Mouse (Mus musculus): Measurements from ENCODE around the gene Esyt3. TPM values are rescaled to one million over a fixed set of nuclear protein-coding genes. Genes with fewer than 3 reads are reported as not detected.

Gene Esyt3
- total and polyA plus RNA-seq, 2 experiments: under 0.01 to 0.06 TPM

DNA sequence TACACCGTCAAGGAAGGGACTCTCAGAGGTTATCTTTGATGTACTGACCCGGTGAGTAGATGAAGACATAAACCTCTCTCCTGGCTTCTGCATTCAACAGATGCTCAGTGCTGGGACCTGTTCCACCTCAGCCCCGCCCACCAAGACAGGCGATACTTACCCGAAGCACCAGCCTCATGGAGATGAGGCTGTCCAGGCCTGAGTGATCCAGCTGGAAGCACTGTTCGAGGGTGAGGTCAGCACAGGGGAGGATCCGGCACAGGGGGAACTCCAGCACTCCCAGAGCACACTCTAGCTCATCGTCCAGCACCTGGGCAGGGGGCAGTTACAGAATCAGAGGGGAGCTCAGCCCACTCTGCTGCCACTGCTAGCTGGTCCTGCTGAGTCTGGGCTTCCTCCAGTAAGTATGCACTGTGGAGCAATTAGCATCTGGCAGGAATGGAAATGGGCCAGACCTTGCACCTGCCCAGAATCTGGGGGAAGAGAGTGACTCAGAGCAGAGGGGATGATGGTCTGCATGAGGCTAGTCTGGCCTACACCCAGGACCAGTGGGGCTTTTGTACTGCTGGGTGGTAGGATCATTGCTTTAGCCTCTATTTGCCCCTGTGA lies 38.9 kb downstream of the Esyt3 start:
- Histone ChIP-seq H3K79me2 (ENCODE audit: control insufficient read depth, insufficient read depth, low read length) (no peaks in the 10 kb centered on the region), H3K27me3 (ENCODE audit: control insufficient read depth, insufficient read depth, low read length) (no peaks in the 10 kb centered on the region), H3K27ac (replicated peaks; ENCODE audit: insufficient read depth, low read depth, low read length) (no peak overlapping the region), H3K36me3 (ENCODE audit: control insufficient read depth, insufficient read depth, low read length) (no peaks in the 10 kb centered on the region), H3K4me1 (ENCODE audit: control insufficient read depth, insufficient read depth, low read length) (no peaks in the 10 kb centered on the region), H3K4me3 (ENCODE audit: insufficient read depth, low read depth, low read length) (no peak overlapping the region), H3K9ac (ENCODE audit: low read depth, low read length) (no peak overlapping the region)
- TF ChIP-seq CTCF (IDR thresholded peaks at IDR 0.05; ENCODE audit: low read depth, low read length) (no peak), POLR2A (IDR thresholded peaks at IDR 0.05; ENCODE audit: extremely low read depth, insufficient read depth, low read length) (no peak)
- 64% methylated on average over 8 of the region's 8 CpGs for WGBS
- no peak for DNase-seq (ENCODE audit: extremely low read depth, low read depth, low spot score)

DNA sequence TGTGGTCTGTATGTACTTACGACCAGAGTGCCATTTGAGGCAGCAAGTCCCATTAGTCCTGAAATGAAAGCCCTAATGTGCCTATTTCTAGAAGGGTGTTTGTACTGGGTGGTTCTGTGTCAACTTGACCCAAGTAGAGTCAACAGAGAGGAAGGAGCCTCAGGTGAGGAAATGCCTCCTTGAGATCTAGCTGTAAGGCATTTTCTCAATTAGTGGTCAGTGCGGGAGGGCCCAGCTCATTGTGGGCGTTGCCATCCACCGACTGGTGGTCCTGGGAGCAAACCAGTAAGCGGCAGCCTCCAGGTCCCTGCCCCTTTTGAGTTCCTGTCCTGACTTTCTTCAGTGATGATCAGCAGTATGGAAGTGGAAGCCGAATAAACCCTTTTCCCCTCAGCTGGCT lies 52.1 kb downstream of the Esyt3 start:
- Histone ChIP-seq H3K27me3 (ENCODE audit: control insufficient read depth, insufficient read depth, low read length) (no peaks in the 10 kb centered on the region), H3K4me3 (ENCODE audit: insufficient read depth, low read depth, low read length) (no peak overlapping the region), H3K36me3 (ENCODE audit: control insufficient read depth, insufficient read depth, low read length) (peaks cover 4% of the 10 kb centered on the region), H3K4me1 (ENCODE audit: control insufficient read depth, insufficient read depth, low read length) (no peaks in the 10 kb centered on the region), H3K9ac (ENCODE audit: low read depth, low read length) (no peak overlapping the region), H3K27ac (replicated peaks; ENCODE audit: insufficient read depth, low read depth, low read length) (no peak overlapping the region), H3K79me2 (ENCODE audit: control insufficient read depth, insufficient read depth, low read length) (no peaks in the 10 kb centered on the region)
- no peak for DNase-seq (ENCODE audit: extremely low read depth, low read depth, low spot score)
- 86% methylated on average over 6 of the region's 6 CpGs for WGBS
- TF ChIP-seq CTCF (IDR thresholded peaks at IDR 0.05; ENCODE audit: low read depth, low read length) (no peak), POLR2A (IDR thresholded peaks at IDR 0.05; ENCODE audit: extremely low read depth, insufficient read depth, low read length) (no peak)

DNA sequence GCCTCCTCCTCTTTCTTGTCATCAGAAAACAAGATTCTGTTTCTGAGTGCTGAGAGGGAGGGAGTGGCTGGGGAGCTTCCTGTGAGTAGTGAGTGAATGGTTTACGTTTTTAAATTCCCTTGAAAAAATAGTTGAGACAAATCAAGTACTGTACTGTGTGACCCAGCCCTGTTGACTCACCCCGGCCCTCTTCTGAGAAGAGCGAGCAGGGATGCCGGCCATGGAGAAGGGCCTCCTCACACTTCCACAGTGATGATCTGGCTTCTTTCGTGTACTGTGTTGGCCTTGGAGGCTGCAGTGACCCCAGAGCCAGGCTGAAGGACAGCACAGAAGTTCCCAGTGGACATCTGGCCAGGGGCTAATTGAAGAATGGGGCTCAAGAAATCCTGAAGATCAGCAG lies 54.1 kb downstream of the Esyt3 start:
- no peaks in the 10 kb centered on the region for H3K79me2 ChIP-seq (ENCODE audit: control insufficient read depth, insufficient read depth, low read length)
- H3K27ac ChIP-seq (replicated peaks; ENCODE audit: insufficient read depth, low read depth, low read length): no peak overlapping the region
- TF ChIP-seq POLR2A (IDR thresholded peaks at IDR 0.05; ENCODE audit: extremely low read depth, insufficient read depth, low read length) (no peak), CTCF (IDR thresholded peaks at IDR 0.05; ENCODE audit: low read depth, low read length) (no peak)
- H3K9ac ChIP-seq (ENCODE audit: low read depth, low read length): no peak overlapping the region
- peaks cover 4% of the 10 kb centered on the region for H3K36me3 ChIP-seq (ENCODE audit: control insufficient read depth, insufficient read depth, low read length)
- H3K4me1 ChIP-seq (ENCODE audit: control insufficient read depth, insufficient read depth, low read length): no peaks in the 10 kb centered on the region
- 89% methylated on average over 5 of the region's 5 CpGs for WGBS
- DNase-seq (ENCODE audit: extremely low read depth, low read depth, low spot score): no peak
- no peaks in the 10 kb centered on the region for H3K27me3 ChIP-seq (ENCODE audit: control insufficient read depth, insufficient read depth, low read length)
- H3K4me3 ChIP-seq (ENCODE audit: insufficient read depth, low read depth, low read length): no peak overlapping the region

Other genes starting within 250 kb of the Esyt3 start
- 4.2 and 4.6 TPM in 2 replicates for gene Pik3cb, start 217.9 kb downstream of the Esyt3 start, total RNA-seq (2014; rRNA removed)
- 2.3 and 2.5 TPM in 2 replicates for gene Pik3cb, start 217.9 kb downstream of the Esyt3 start, polyA plus RNA-seq (2012; rRNA removed)
- not detected in 2 replicates for gene Faiml, start 121.3 kb downstream of the Esyt3 start, total RNA-seq (2014; rRNA removed)
- gene Faiml, start 121.3 kb downstream of the Esyt3 start, polyA plus RNA-seq (2012; rRNA removed): not detected in 2 replicates
- 6.1 and 9.4 TPM in 2 replicates for gene Cep70, start 115.2 kb downstream of the Esyt3 start, total RNA-seq (2014; rRNA removed)
- 0.68 and 0.70 TPM in 2 replicates for gene Cep70, start 115.2 kb downstream of the Esyt3 start, polyA plus RNA-seq (2012; rRNA removed)
- 1.3 and 2.9 TPM in 2 replicates for gene Mras, start 78.8 kb upstream of the Esyt3 start, total RNA-seq (2014; rRNA removed)
- 3.5 and 4.1 TPM in 2 replicates for gene Mras, start 78.8 kb upstream of the Esyt3 start, polyA plus RNA-seq (2012; rRNA removed)
- gene Nme9, start 92.9 kb upstream of the Esyt3 start, total RNA-seq (2014; rRNA removed): not detected in 2 replicates
- not detected in 2 replicates for gene Nme9, start 92.9 kb upstream of the Esyt3 start, polyA plus RNA-seq (2012; rRNA removed)
- 9.3 and 12.1 TPM in 2 replicates for gene Armc8, start 210.3 kb upstream of the Esyt3 start, total RNA-seq (2014; rRNA removed)
- gene Armc8, start 210.3 kb upstream of the Esyt3 start, polyA plus RNA-seq (2012; rRNA removed): 3.8 and 4.4 TPM in 2 replicates
- gene Dbr1, start 217.2 kb upstream of the Esyt3 start, total RNA-seq (2014; rRNA removed): 6.9 and 11.5 TPM in 2 replicates
- 5.4 and 7.1 TPM in 2 replicates for gene Dbr1, start 217.2 kb upstream of the Esyt3 start, polyA plus RNA-seq (2012; rRNA removed)